Mouse (Mus musculus): ENCODE measurements around the gene Npsr1. TPM values are rescaled to one million over a fixed set of nuclear protein-coding genes. Genes with fewer than 3 reads are reported as not detected.
A peak's percentile ranks its signal among the peaks of the same experiment; 100 is the strongest.

Npsr1 gene
- total and polyA plus RNA-seq, 2 experiments from 2014 or later = 0.19 to 0.62 TPM

- ATAC-seq (no peak), DNase-seq (peak; percentile 35)
- no peaks in the 10 kb centered on the region for H3K36me3 ChIP-seq (ENCODE audit: insufficient read depth)
- no peak overlapping the region for H3K4me2 ChIP-seq (ENCODE audit: low read depth)
- 57% methylated on average over 4 of the region's 4 CpGs for WGBS
- no peaks in the 10 kb centered on the region for H3K27me3 ChIP-seq (ENCODE audit: insufficient read depth, low read length)
- H3K27ac ChIP-seq (ENCODE audit: low read depth, low read length) = no peak overlapping the region
- H3K9ac ChIP-seq = no peak overlapping the region
- no peaks in the 10 kb centered on the region for H3K4me1 ChIP-seq (ENCODE audit: insufficient read depth)
- TF ChIP-seq CTCF (IDR thresholded peaks at IDR 0.05; ENCODE audit: low read depth) = peak; percentile 62
- no peak overlapping the region for H3K4me3 ChIP-seq (ENCODE audit: low read depth, low read length)
- H3K9me3 ChIP-seq (ENCODE audit: low read length) = no peaks in the 10 kb centered on the region
Observed at GRCm38 (mm10) chr9:24119423-24119822, 21.6 kb downstream of the Npsr1 start.

DNA sequence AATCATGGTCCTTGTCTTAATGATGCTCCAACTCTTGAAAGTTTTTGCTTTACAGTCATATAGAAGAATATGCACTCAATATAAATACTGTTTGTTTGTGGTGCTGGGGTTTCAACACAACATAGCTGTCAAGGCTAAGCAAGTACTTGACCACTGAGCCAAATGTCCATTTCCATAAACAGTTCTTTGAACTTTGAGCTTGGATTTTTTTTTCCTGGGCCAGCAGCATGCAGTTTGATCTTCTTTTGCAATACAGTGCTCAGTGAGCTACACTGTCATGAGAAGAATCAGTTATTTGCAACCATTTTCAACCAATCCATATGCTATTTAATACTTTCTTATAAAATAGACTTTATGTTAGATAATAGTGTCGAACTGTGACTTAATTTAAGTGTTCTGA is 35.3 kb downstream of the Npsr1 start:
- DNase-seq (no peak), ATAC-seq (no peak)
- no peak overlapping the region for H3K4me3 ChIP-seq (ENCODE audit: low read depth, low read length)
- no peak overlapping the region for H3K9ac ChIP-seq
- no peaks in the 10 kb centered on the region for H3K9me3 ChIP-seq (ENCODE audit: low read length)
- no peak overlapping the region for H3K4me2 ChIP-seq (ENCODE audit: low read depth)
- no peaks in the 10 kb centered on the region for H3K27me3 ChIP-seq (ENCODE audit: insufficient read depth, low read length)
- 94% methylated on average over 1 of the region's 1 CpGs for WGBS
- H3K4me1 ChIP-seq (ENCODE audit: insufficient read depth) = no peaks in the 10 kb centered on the region
- H3K36me3 ChIP-seq (ENCODE audit: insufficient read depth) = no peaks in the 10 kb centered on the region
- H3K27ac ChIP-seq (ENCODE audit: low read depth, low read length) = no peak overlapping the region
- no peak for TF ChIP-seq CTCF (IDR thresholded peaks at IDR 0.05; ENCODE audit: low read depth)

DNA sequence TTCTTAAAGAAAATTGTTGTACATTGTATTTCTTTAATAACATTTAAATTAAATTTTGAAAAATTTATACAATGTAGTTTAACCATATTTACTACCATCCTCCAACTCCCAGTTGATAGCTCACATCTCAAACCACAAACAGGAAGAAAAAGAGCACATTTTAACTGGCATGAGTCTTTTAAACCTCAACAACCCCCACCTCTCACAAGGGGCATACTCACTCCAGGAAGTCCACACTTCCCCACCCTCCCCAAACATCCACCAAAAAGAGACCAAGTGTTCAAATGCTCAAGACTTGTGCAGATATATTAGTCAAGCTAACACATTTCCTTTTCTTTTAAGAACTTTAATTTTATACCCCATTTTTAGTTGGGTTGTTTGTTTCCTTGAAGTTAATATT is 38.6 kb downstream of the Npsr1 start:
- no peaks in the 10 kb centered on the region for H3K9me3 ChIP-seq (ENCODE audit: low read length)
- DNase-seq (no peak), ATAC-seq (no peak)
- no peaks in the 10 kb centered on the region for H3K4me1 ChIP-seq (ENCODE audit: insufficient read depth)
- no peak overlapping the region for H3K9ac ChIP-seq
- no peak for TF ChIP-seq CTCF (IDR thresholded peaks at IDR 0.05; ENCODE audit: low read depth)
- H3K4me2 ChIP-seq (ENCODE audit: low read depth) = no peak overlapping the region
- no peaks in the 10 kb centered on the region for H3K36me3 ChIP-seq (ENCODE audit: insufficient read depth)
- no peaks in the 10 kb centered on the region for H3K27me3 ChIP-seq (ENCODE audit: insufficient read depth, low read length)
- H3K27ac ChIP-seq (ENCODE audit: low read depth, low read length) = no peak overlapping the region
- H3K4me3 ChIP-seq (ENCODE audit: low read depth, low read length) = no peak overlapping the region

DNA sequence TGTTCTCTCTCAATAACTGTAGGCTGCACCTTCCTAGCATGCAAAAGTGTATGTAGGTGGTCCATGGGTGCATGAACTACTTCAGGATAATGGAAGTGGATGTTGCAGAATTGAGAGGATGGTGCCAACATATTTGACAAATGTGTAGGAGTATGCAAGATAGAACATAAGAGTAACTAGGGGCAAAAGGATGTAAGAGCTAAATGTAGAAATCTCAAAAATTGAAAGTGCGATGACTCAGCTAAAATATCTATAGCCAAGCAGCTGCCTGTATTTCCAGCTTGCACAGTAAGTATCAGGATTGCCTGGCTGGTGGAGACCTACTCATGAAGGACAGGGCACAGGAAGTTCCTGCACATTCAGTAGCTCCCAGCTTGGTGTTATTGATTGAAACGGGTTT is 46.5 kb downstream of the Npsr1 start:
- Histone ChIP-seq H3K9me3 (ENCODE audit: low read length) (no peaks in the 10 kb centered on the region), H3K4me3 (ENCODE audit: low read depth, low read length) (no peak overlapping the region), H3K4me1 (ENCODE audit: insufficient read depth) (no peaks in the 10 kb centered on the region), H3K27me3 (ENCODE audit: insufficient read depth, low read length) (no peaks in the 10 kb centered on the region), H3K4me2 (ENCODE audit: low read depth) (no peak overlapping the region), H3K27ac (ENCODE audit: low read depth, low read length) (no peak overlapping the region), H3K9ac (no peak overlapping the region), H3K36me3 (ENCODE audit: insufficient read depth) (no peaks in the 10 kb centered on the region)
- DNase-seq (no peak), ATAC-seq (no peak)
- no peak for TF ChIP-seq CTCF (IDR thresholded peaks at IDR 0.05; ENCODE audit: low read depth)
- 96% methylated on average over 2 of the region's 2 CpGs for WGBS

GRCm38 (mm10) chr9:24157208-24157607 is 59.4 kb downstream of the Npsr1 start:
- DNase-seq (peak; percentile 29), ATAC-seq (no peak; the same call in 1 of the 2 replicates)
- Histone ChIP-seq H3K27me3 (ENCODE audit: insufficient read depth, low read length) (no peaks in the 10 kb centered on the region), H3K27ac (ENCODE audit: low read depth, low read length) (no peak overlapping the region), H3K4me2 (ENCODE audit: low read depth) (no peak overlapping the region), H3K36me3 (ENCODE audit: insufficient read depth) (no peaks in the 10 kb centered on the region), H3K9ac (no peak overlapping the region), H3K4me3 (ENCODE audit: low read depth, low read length) (no peak overlapping the region), H3K4me1 (ENCODE audit: insufficient read depth) (no peaks in the 10 kb centered on the region), H3K9me3 (ENCODE audit: low read length) (no peaks in the 10 kb centered on the region)
- no peak for TF ChIP-seq CTCF (IDR thresholded peaks at IDR 0.05; ENCODE audit: low read depth)
- 15% methylated on average over 1 of the region's 1 CpGs for WGBS

DNA sequence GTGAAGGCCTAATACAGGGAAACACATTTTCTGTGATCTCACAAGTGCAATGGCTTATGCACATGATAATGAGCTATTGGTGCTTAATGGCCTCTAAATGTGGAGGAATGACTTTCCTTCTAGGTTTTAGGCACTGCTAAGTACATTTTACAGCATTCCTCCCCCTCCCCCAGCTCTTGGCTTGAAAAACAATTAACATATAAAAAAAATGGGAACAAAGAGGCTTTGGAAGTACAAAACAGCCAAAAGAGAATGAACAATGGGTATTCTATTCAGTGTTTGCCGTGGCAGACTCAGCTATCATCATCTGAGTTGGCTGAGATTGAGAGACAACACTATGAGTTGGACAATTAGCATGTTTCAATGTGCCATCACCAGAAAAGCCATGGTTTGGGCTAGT is 62.6 kb downstream of the Npsr1 start:
- DNase-seq (no peak), ATAC-seq (no peak)
- WGBS = 9% methylated on average over 1 of the region's 1 CpGs
- H3K4me3 ChIP-seq (ENCODE audit: low read depth, low read length) = no peak overlapping the region
- H3K9ac ChIP-seq = no peak overlapping the region
- H3K9me3 ChIP-seq (ENCODE audit: low read length) = no peaks in the 10 kb centered on the region
- no peak for TF ChIP-seq CTCF (IDR thresholded peaks at IDR 0.05; ENCODE audit: low read depth)
- no peaks in the 10 kb centered on the region for H3K36me3 ChIP-seq (ENCODE audit: insufficient read depth)
- H3K27me3 ChIP-seq (ENCODE audit: insufficient read depth, low read length) = no peaks in the 10 kb centered on the region
- H3K4me1 ChIP-seq (ENCODE audit: insufficient read depth) = no peaks in the 10 kb centered on the region
- no peak overlapping the region for H3K27ac ChIP-seq (ENCODE audit: low read depth, low read length)
- H3K4me2 ChIP-seq (ENCODE audit: low read depth) = no peak overlapping the region

GRCm38 (mm10) chr9:24168501-24168900 is 70.7 kb downstream of the Npsr1 start:
- Histone ChIP-seq H3K27me3 (ENCODE audit: insufficient read depth, low read length) (no peaks in the 10 kb centered on the region), H3K36me3 (ENCODE audit: insufficient read depth) (no peaks in the 10 kb centered on the region), H3K9ac (no peak overlapping the region), H3K4me3 (ENCODE audit: low read depth, low read length) (no peak overlapping the region), H3K27ac (ENCODE audit: low read depth, low read length) (no peak overlapping the region), H3K4me1 (ENCODE audit: insufficient read depth) (no peaks in the 10 kb centered on the region), H3K9me3 (ENCODE audit: low read length) (no peaks in the 10 kb centered on the region), H3K4me2 (ENCODE audit: low read depth) (no peak overlapping the region)
- WGBS = 97% methylated on average over 1 of the region's 1 CpGs
- DNase-seq (no peak), ATAC-seq (no peak)
- no peak for TF ChIP-seq CTCF (IDR thresholded peaks at IDR 0.05; ENCODE audit: low read depth)

- Histone ChIP-seq H3K4me3 (ENCODE audit: low read depth, low read length) (no peak overlapping the region), H3K9ac (no peak overlapping the region), H3K4me2 (ENCODE audit: low read depth) (no peak overlapping the region), H3K27ac (ENCODE audit: low read depth, low read length) (no peak overlapping the region), H3K27me3 (ENCODE audit: insufficient read depth, low read length) (no peaks in the 10 kb centered on the region), H3K9me3 (ENCODE audit: low read length) (no peaks in the 10 kb centered on the region), H3K36me3 (ENCODE audit: insufficient read depth) (no peaks in the 10 kb centered on the region), H3K4me1 (ENCODE audit: insufficient read depth) (no peaks in the 10 kb centered on the region)
- TF ChIP-seq CTCF (IDR thresholded peaks at IDR 0.05; ENCODE audit: low read depth) = no peak
- ATAC-seq (no peak), DNase-seq (no peak)
- WGBS = 92% methylated on average over 1 of the region's 1 CpGs
Observed at GRCm38 (mm10) chr9:24170728-24171127, 72.9 kb downstream of the Npsr1 start.

Data from forebrain, postnatal 0 days (tissue).